Mouse (Mus musculus) embryo, embryonic 9.5 days (tissue): Measurements from ENCODE around the gene Rhbg.

Source experiments
- DNase-seq: peaks from one replicate; pipeline ENCODE4 v3.0.0-alpha.2; 2017; ENCODE audit errors: extremely low spot score

The Rhbg gene

GRCm38 (mm10) chr3:88208226-88208720, 46.2 kb downstream of the Rhbg start:
- DNase-seq = no peak

- no peak for DNase-seq
Observed at GRCm38 (mm10) chr3:88207451-88208100, 46.9 kb downstream of the Rhbg start.

- DNase-seq = no peak
Observed at GRCm38 (mm10) chr3:88206901-88207371, 47.6 kb downstream of the Rhbg start.

GRCm38 (mm10) chr3:88206500-88206899, 48.0 kb downstream of the Rhbg start:
- DNase-seq = no peak

GRCm38 (mm10) chr3:88205563-88206491, 48.7 kb downstream of the Rhbg start:
- DNase-seq = no peak

GRCm38 (mm10) chr3:88205176-88205562, 49.3 kb downstream of the Rhbg start:
- DNase-seq = no peak

GRCm38 (mm10) chr3:88204751-88205150, 49.8 kb downstream of the Rhbg start:
- DNase-seq = no peak

GRCm38 (mm10) chr3:88203999-88204700, 50.4 kb downstream of the Rhbg start:
- no peak for DNase-seq

- no peak for DNase-seq
Observed at GRCm38 (mm10) chr3:88203456-88203855, 51.1 kb downstream of the Rhbg start.

GRCm38 (mm10) chr3:88202986-88203385, 51.5 kb downstream of the Rhbg start:
- DNase-seq = no peak

GRCm38 (mm10) chr3:88201640-88202039, 52.9 kb downstream of the Rhbg start:
- DNase-seq = no peak

- DNase-seq = no peak
Observed at GRCm38 (mm10) chr3:88200972-88201330, 53.6 kb downstream of the Rhbg start.

- DNase-seq = peak; percentile 66
Observed at GRCm38 (mm10) chr3:88200161-88200971, 54.1 kb downstream of the Rhbg start.

- no peak for DNase-seq
Observed at GRCm38 (mm10) chr3:88199541-88200110, 54.9 kb downstream of the Rhbg start.

GRCm38 (mm10) chr3:88198505-88199020, 55.9 kb downstream of the Rhbg start:
- DNase-seq = no peak

GRCm38 (mm10) chr3:88197741-88198504, 56.6 kb downstream of the Rhbg start:
- peak; percentile 72 for DNase-seq
